Mouse (Mus musculus) neural tube, embryonic 11.5 days (tissue): ENCODE data around the gene Atxn7l3. TPM values are rescaled to one million over a fixed set of nuclear protein-coding genes. Genes with fewer than 3 reads are reported as not detected.
A peak's percentile ranks its signal among the peaks of the same experiment; 100 is the strongest.

Experiments used
- ATAC-seq: fragments of 200-750 bp; cut with Nextera tagmentation; 2 replicates; pipeline ENCODE4 v1.8.0; 2017; ENCODE audit warnings: moderate number of reproducible peaks, mild to moderate bottlenecking, moderate TSS enrichment, moderate library complexity; ENCODE audit not compliant: insufficient read depth, low FRiP score, low TSS enrichment
- DNase-seq: peaks from one replicate; pipeline ENCODE4 v3.0.0-alpha.2; 2015; ENCODE audit warnings: low spot score
- H3K27ac ChIP-seq: fragments of 300-500 bp; sonication (generic); 2 replicates; pipeline ENCODE4 v1.5.1; 2014; ENCODE audit warnings: low read depth, mild to moderate bottlenecking, low read length
- H3K27me3 ChIP-seq: fragments of 300-500 bp; sonication (generic); 2 replicates; pipeline ENCODE4 v1.6.1; 2014; ENCODE audit warnings: mild to moderate bottlenecking, low read length, mixed read lengths; ENCODE audit not compliant: control insufficient read depth, insufficient read depth
- H3K36me3 ChIP-seq: fragments of 300-500 bp; sonication (generic); 2 replicates; pipeline ENCODE4 v1.6.1; 2014; ENCODE audit warnings: mild to moderate bottlenecking, low read length, moderate library complexity, mixed read lengths; ENCODE audit not compliant: control insufficient read depth, insufficient read depth
- H3K4me1 ChIP-seq: fragments of 300-500 bp; sonication (generic); 2 replicates; pipeline ENCODE4 v1.6.1; 2014; ENCODE audit warnings: low read length, mixed read lengths; ENCODE audit not compliant: control insufficient read depth, insufficient read depth
- H3K4me2 ChIP-seq: fragments of 300-500 bp; sonication (generic); 2 replicates; pipeline ENCODE4 v1.6.1; 2014; ENCODE audit warnings: low read depth, mild to moderate bottlenecking, moderate library complexity
- H3K4me3 ChIP-seq: fragments of 300-500 bp; sonication (generic); 2 replicates; pipeline ENCODE4 v1.5.1; 2014; ENCODE audit warnings: low read depth, low read length
- H3K9ac ChIP-seq: fragments of 300-500 bp; sonication (generic); 2 replicates; pipeline ENCODE4 v1.6.1; 2014; ENCODE audit warnings: mild to moderate bottlenecking, low read length
- H3K9me3 ChIP-seq: fragments of 300-500 bp; sonication (generic); 2 replicates; pipeline ENCODE4 v1.6.1; 2016; ENCODE audit warnings: low read length; ENCODE audit not compliant: control insufficient read depth
- WGBS: fragments of 180-500 bp; shearing (Covaris S2); extraction: QIAGEN DNeasy Blood & Tissue Kit; methylation state at CpG from one replicate; pipeline ENCODE4 v1.1.7; 2014; 5-methylcytosine and 5-hydroxymethylcytosine counted together
- polyA plus RNA-seq: library from polyadenylated mRNA; unstranded; fragments of >200 nt; fragmentation: Nextera tagmentation; extraction: Ambion mirVana; gene quantifications from 2 replicates; pipeline ENCODE4 v1.2.1, GENCODE M21; 2014

Gene Atxn7l3
- polyA plus RNA-seq, 1 experiment from 2014 or later: 20.0 TPM

DNA sequence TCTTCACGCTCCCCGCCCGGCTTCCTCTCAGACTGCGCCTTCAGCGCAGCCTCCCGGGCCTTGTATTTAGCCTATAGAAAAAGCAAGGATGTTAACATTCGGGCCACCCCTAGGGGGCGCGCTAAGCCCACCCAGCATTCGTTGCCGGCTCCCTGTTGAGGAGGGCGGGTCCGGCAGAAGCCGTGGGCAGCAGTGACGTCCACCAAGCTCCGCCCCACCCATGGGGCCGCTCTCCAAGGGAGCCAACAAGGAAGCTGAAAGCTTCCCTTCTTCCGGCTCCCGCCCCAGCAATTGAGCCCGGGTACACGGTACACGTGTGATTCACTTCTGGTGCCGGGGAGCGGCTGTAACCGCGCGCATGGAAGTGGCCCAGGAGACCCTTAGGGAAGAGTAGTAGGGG lies 12.5 kb upstream of the Atxn7l3 start:
- Histone ChIP-seq H3K27ac (no peak overlapping the region), H3K27me3 (no peaks in the 10 kb centered on the region), H3K9ac (no peak overlapping the region), H3K36me3 (peaks cover 17% of the 10 kb centered on the region), H3K4me1 (peaks cover 13% of the 10 kb centered on the region), H3K4me2 (peak overlapping the region; percentile 42), H3K4me3 (peak overlapping the region; percentile 17), H3K9me3 (no peaks in the 10 kb centered on the region)
- peak; percentile 98 for DNase-seq
- WGBS: under 1% methylated on average over 27 of the region's 27 CpGs
- peak; percentile 80 for ATAC-seq

DNA sequence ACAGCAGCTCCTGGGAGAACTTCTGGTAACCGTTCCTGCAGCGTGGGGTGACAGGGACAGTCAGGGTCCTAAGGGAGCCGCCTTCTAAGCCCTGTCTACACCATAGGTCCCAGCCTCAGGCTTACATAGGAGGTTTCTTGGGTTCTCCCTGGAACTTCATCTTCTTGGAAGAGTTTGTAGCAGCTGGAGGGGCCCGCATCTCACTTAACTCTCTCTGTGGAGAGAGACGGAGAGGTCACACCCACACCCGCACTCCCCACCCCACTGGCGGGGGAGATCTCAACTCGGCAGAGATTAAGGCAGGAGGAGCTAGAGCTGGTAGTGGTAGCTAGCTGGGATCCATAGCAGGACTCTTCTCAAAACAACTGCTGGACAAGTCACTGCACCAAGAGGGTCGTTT lies 11.7 kb upstream of the Atxn7l3 start:
- no peaks in the 10 kb centered on the region for H3K9me3 ChIP-seq
- peaks cover 13% of the 10 kb centered on the region for H3K4me1 ChIP-seq
- 89% methylated on average over 9 of the region's 9 CpGs for WGBS
- no peak overlapping the region for H3K4me3 ChIP-seq
- DNase-seq: no peak
- H3K27me3 ChIP-seq: no peaks in the 10 kb centered on the region
- H3K36me3 ChIP-seq: peaks cover 12% of the 10 kb centered on the region
- no peak overlapping the region for H3K4me2 ChIP-seq
- H3K9ac ChIP-seq: no peak overlapping the region
- ATAC-seq: no peak
- H3K27ac ChIP-seq: no peak overlapping the region

DNA sequence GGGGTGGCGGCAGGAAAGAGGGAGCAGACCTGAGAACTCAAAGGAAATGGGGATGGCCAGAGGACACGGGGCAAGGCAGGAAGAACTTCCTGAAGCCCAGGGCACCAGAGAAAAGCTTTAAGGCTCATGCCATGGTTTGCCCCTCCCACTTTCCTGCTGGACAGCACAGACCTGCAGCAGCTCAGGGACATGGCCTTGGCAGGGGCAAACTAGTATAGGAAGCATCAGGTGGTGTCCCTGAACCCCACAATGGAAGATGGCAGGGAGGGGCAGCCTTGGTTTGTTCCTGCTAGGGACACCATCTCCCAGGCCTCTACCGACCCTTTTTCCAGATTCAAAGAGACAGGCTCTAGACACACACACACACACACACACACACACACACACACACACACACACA lies 8.9 kb upstream of the Atxn7l3 start:
- H3K36me3 ChIP-seq: peaks cover 12% of the 10 kb centered on the region
- DNase-seq (no peak), ATAC-seq (no peak)
- H3K9ac ChIP-seq: no peak overlapping the region
- 88% methylated on average over 3 of the region's 3 CpGs for WGBS
- no peak overlapping the region for H3K4me2 ChIP-seq
- H3K4me1 ChIP-seq: peaks cover 6% of the 10 kb centered on the region
- no peaks in the 10 kb centered on the region for H3K9me3 ChIP-seq
- H3K4me3 ChIP-seq: no peak overlapping the region
- no peaks in the 10 kb centered on the region for H3K27me3 ChIP-seq
- H3K27ac ChIP-seq: no peak overlapping the region

DNA sequence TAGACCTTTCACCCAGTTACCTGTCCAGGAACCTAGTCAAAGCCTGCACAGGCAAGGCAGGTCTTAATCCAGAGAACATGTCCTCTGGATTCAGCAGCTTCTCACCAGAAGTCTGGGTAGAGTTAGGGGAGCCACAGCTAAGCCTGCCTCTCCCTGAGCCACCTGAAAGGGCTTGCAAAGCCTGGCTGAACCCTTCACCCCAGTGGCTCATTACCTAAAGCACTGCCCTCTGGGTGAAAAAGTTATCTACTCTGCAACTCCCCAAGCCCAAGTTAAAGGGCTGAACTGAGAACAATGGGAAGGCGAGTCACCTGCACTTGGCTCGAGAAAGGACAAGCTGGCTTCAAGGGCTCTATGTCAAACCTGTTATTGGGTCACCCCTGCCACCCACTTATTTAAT lies 7.7 kb upstream of the Atxn7l3 start:
- WGBS: 48% methylated on average over 2 of the region's 2 CpGs
- ATAC-seq (no peak), DNase-seq (no peak)
- Histone ChIP-seq H3K4me1 (no peaks in the 10 kb centered on the region), H3K4me3 (no peak overlapping the region), H3K4me2 (no peak overlapping the region), H3K9me3 (no peaks in the 10 kb centered on the region), H3K36me3 (peaks cover 12% of the 10 kb centered on the region), H3K27me3 (no peaks in the 10 kb centered on the region), H3K27ac (no peak overlapping the region), H3K9ac (no peak overlapping the region)

GRCm38 (mm10) chr11:102299839-102300238 lies 3.4 kb upstream of the Atxn7l3 start:
- peak; percentile 76 for DNase-seq
- Histone ChIP-seq H3K9ac (no peak overlapping the region), H3K27ac (no peak overlapping the region)

GRCm38 (mm10) chr11:102297577-102298556 lies 1.4 kb upstream of the Atxn7l3 start:
- peak; percentile 49 for ATAC-seq
- Histone ChIP-seq H3K4me3 (peak overlapping the region; percentile 93), H3K9ac (peak overlapping the region; percentile 71), H3K9me3 (no peaks in the 10 kb centered on the region), H3K4me1 (peaks cover 9% of the 10 kb centered on the region; the same call in 1 of the 2 replicates), H3K27me3 (no peaks in the 10 kb centered on the region), H3K36me3 (no peaks in the 10 kb centered on the region; the same call in 1 of the 2 replicates), H3K4me2 (peak overlapping the region; percentile 70), H3K27ac (peak overlapping the region; percentile 99)
- peak; percentile 39 for DNase-seq
- WGBS: 28% methylated on average over 27 of the region's 27 CpGs

More at GRCm38 (mm10) chr11:102299839-102300238, 3.4 kb upstream of the Atxn7l3 start:
- Histone ChIP-seq H3K4me1 (peaks cover 5% of the 10 kb centered on the region; the same call in 1 of the 2 replicates), H3K4me3 (no peak overlapping the region), H3K9me3 (no peaks in the 10 kb centered on the region), H3K36me3 (no peaks in the 10 kb centered on the region), H3K4me2 (no peak overlapping the region), H3K27me3 (no peaks in the 10 kb centered on the region)
- no peak for ATAC-seq
- 0% methylated on average over 1 of the region's 1 CpGs for WGBS

DNA sequence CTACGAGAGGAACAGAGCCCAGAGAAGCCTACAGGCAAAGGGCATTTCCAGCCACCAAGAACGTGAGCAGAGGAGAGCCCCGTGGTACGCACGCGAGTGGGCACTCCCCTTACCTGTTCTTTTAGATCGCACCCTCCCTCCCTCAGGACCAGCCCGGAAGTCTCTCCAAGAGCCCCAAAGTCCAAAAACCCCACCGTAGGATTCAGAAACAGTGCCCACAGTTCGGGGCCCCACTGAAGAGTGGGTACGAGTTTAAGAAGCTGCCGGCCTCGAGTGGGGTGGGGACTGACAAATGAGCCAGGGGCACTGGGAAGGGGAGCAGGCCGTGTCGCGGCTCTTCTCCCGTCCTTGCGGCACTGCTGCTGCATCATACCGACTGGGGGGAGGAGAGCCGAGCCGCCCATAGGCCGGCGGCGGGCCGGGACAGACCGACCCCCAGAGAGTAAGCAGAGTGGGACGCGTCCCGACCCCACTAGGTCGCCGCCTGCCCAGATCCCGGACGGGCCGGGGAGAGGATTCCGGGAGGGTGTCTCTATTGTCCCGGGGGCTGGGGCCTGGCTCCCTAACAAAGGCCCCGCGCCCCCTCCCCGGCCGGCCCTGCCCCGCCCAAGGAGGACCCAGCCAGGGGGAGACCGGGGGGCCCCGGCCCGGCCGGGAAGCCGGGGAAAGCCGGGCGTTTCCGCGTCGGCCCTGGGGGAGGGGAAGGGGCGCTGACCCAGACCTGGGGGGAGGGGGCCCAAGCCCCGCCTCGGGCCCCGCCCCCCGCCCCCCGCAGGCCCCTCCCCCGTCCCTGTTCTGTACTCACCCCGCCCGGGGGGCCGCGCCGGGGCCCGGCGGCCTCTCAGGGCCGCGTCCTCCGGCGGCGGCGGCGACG lies 596 bp downstream of the Atxn7l3 start:
- Histone ChIP-seq H3K27me3 (no peaks in the 10 kb centered on the region), H3K9me3 (no peaks in the 10 kb centered on the region), H3K27ac (peak overlapping the region; percentile 99), H3K4me3 (peak overlapping the region; percentile 93), H3K36me3 (peaks cover 14% of the 10 kb centered on the region), H3K9ac (peak overlapping the region; percentile 95), H3K4me1 (peaks cover 9% of the 10 kb centered on the region; the same call in 1 of the 2 replicates), H3K4me2 (peak overlapping the region; percentile 70)
- ATAC-seq (peak; percentile 48; the same call in 1 of the 2 replicates), DNase-seq (peak; percentile 77)
- whole genome bisulfite sequencing: under 1% methylated on average over 41 of the region's 73 CpGs

DNA sequence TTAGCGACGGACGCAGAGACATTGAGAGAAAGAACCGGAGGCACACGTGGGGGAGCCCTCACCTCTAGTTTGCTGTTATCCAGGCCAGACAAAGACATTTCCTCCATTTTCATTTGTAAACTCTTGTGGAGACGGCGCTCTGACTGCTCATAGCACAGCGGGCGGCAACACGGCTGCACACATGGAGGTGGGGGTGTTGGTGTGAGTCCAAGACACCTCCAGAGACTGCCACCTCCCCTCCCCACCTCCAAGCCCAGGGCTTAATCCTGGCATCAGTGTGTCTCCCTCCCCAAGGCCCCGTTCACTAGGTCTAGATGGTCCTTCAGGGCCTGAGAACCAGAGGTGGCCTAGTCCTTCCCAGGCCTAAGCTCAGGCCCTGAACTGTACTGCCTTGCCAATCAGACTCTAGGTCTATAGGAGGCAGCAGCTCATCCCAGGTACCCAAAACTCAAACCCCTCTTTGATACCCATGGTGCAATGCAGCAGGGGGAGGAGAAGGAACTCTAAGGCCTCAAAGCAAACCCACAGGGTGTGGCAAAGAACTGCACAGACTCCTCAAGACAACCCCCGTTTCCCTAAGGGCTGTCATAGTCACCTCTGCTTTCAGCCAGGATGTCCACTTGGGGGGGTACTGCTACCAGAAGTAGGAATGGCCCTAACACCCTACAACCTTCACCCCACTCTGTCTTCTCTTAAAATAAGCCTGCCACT lies 1.4 kb downstream of the Atxn7l3 start:
- Histone ChIP-seq H3K36me3 (peaks cover 17% of the 10 kb centered on the region), H3K27ac (peak overlapping the region; percentile 99)
- ATAC-seq: no peak

More for the DNA sequence above, 1.4 kb downstream of the Atxn7l3 start:
- Histone ChIP-seq H3K9ac (peak overlapping the region; percentile 95), H3K9me3 (no peaks in the 10 kb centered on the region), H3K27me3 (no peaks in the 10 kb centered on the region), H3K4me2 (peak overlapping the region; percentile 70), H3K4me1 (peaks cover 9% of the 10 kb centered on the region; the same call in 1 of the 2 replicates), H3K4me3 (peak overlapping the region; percentile 93)
- WGBS: 78% methylated on average over 12 of the region's 12 CpGs
- DNase-seq: no peak
